Mouse (Mus musculus) hematopoietic multipotent progenitor cell, adult 10-12 weeks (in vitro differentiated cells): ENCODE results near the gene Osbpl9. TPM values are rescaled to one million over a fixed set of nuclear protein-coding genes. Genes with fewer than 3 reads are reported as not detected.

Source experiments
- polyA plus RNA-seq: library from polyadenylated mRNA; stranded (reverse); fragments of >175 nt; gene quantifications from 2 replicates; pipeline ENCODE4 v1.2.3, GENCODE M21; 2012; ENCODE audit warnings: low replicate concordance

The Osbpl9 gene
- 9.4 and 14.6 TPM in 2 replicates for polyA plus RNA-seq

GRCm38 (mm10) chr4:109201582-109202424 lies at the start of gene Osbpl9:
Gene Osbpl9 (minus strand): TSS chr4:109202272.

GRCm38 (mm10) chr4:109234185-109234584 lies 32.1 kb upstream of the Osbpl9 start, which contains the start of gene Calr4:
Gene Calr4 (plus strand): TSS chr4:109234485.

Other genes with a start within 250 kb of the Osbpl9 start
- 20.7 and 29.3 TPM in 2 replicates for gene Nrd1, start 201.6 kb downstream of the Osbpl9 start, polyA plus RNA-seq
- 0.12 and 0.43 TPM in 2 replicates for gene Calr4, start 32.2 kb upstream of the Osbpl9 start, polyA plus RNA-seq
- gene Eps15, start 78.0 kb upstream of the Osbpl9 start, polyA plus RNA-seq, result 10.6 and 14.4 TPM in 2 replicates
- gene Ttc39a, start 204.4 kb upstream of the Osbpl9 start, polyA plus RNA-seq, result 2.9 and 10.2 TPM in 2 replicates